Mouse (Mus musculus) C2C12 (cell line): ENCODE results near the gene Myo3b.

Source experiments
- CEBPB ChIP-seq: IDR thresholded peaks from one replicate; pipeline ENCODE4 v1.6.1; 2011; ENCODE audit warnings: low read depth, mild to moderate bottlenecking, control low read depth, moderate library complexity
- CTCF ChIP-seq: IDR thresholded peaks from one replicate; pipeline ENCODE4 v1.5.1; 2011; ENCODE audit not compliant: control insufficient read depth, insufficient read depth, insufficient read length
- FOSL1 ChIP-seq: IDR thresholded peaks from one replicate; pipeline ENCODE4 v1.8.0; 2011; ENCODE audit warnings: mild to moderate bottlenecking, low read length; ENCODE audit not compliant: poor library complexity, insufficient read depth, severe bottlenecking
- MAX ChIP-seq: IDR thresholded peaks from one replicate; pipeline ENCODE4 v1.6.1; 2011; ENCODE audit warnings: mild to moderate bottlenecking, control low read depth
- MYOD1 ChIP-seq: IDR thresholded peaks from one replicate; pipeline ENCODE4 v1.6.1; 2011; ENCODE audit warnings: low read depth; ENCODE audit not compliant: control insufficient read depth, insufficient read length
- MYOG ChIP-seq: IDR thresholded peaks from one replicate; pipeline ENCODE4 v1.6.1; 2011; ENCODE audit not compliant: control insufficient read depth, insufficient read length; ENCODE audit errors: extremely low read depth
- USF1 ChIP-seq: IDR thresholded peaks from one replicate; pipeline ENCODE4 v1.6.1; 2011; ENCODE audit warnings: low read depth, mild to moderate bottlenecking, control low read depth, moderate library complexity

DNA sequence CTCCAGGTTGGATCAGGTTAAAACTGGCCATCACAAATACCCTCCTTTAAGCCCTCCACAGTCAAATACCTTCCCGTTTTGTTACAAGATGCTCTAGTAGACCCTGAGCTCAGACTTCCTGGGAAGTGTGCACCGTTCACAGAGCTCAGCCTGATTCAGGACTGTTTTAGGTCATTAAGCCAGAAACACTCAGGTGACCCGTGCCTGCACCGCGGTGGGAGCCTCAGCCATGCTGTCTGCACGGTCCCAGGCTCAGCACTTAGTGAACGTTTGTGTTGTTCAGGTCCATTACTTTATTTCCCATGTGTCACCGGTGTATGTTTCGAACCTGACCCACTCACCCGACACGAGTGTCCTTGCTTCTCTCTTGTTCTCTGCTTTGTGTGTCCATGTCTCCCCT is 288.7 kb downstream of the Myo3b start:
- no peak for TF ChIP-seq CTCF
- TF ChIP-seq MAX = no peak
- TF ChIP-seq USF1 = no peak
- TF ChIP-seq MYOD1 = no peak
- no peak for TF ChIP-seq CEBPB
- TF ChIP-seq MYOG = no peak
- no peak for TF ChIP-seq FOSL1
